Mouse (Mus musculus) C2C12 (cell line): Measurements from ENCODE around the gene Cdc25a.

ENCODE experiments used
- CTCF ChIP-seq: IDR thresholded peaks from one replicate; pipeline ENCODE4 v1.5.1; 2011; ENCODE audit not compliant: control insufficient read depth, insufficient read depth, insufficient read length
- USF1 ChIP-seq: IDR thresholded peaks from one replicate; pipeline ENCODE4 v1.6.1; 2011; ENCODE audit warnings: low read depth, mild to moderate bottlenecking, control low read depth, moderate library complexity

DNA sequence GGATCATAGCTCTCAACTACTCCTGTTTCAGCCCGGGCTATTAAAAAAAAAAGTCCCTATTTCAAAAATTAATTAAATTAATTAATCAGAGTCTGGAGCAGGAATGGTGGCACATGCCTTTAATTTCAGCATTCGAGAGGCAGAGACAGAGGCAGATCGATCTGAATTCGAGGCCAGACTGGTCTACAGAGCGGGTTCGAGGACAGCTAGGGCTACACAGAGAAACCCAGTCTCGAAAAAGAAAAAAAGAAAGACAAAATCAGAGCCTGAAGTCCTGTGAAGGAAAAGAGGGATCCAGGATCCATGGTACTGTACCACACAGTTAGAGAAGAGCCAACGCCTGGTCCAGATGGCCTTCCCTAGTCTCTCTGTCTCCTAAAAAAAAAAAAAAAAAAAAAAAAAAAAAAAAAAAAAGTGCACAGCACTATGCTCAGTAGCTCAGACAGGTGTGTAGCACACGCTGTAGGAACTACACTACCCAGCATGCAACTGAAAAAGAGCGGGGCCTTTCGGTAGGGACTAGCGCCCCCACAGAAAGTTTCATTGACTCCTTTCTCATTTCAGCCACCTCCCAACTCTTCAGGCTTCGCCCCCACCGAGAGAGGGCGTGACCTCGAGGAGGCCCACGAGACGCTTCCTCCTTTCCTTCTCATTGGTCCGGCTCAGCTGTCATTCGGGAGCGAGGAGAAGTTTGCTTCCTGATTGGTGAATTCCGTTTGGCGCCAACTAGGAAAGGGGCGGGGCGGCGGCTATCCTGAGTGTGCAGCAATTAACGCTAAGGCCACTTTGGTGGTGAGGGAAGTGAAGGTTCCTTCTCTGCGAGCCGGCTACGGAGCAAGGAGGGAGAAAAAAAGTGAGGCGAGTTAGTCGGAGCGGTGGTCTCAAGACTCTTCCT lies at the start of gene Cdc25a:
- TF ChIP-seq CTCF: no peak
- peak; percentile 77 for TF ChIP-seq USF1
